Mouse (Mus musculus): ENCODE measurements around the gene Chrm4. TPM values are rescaled to one million over a fixed set of nuclear protein-coding genes. Genes with fewer than 3 reads are reported as not detected.

Chrm4 gene
- polyA plus RNA-seq, 1 experiment from 2014 or later, result 0.34 TPM

GRCm38 (mm10) chr2:91927826-91928533 lies 931 bp downstream of the Chrm4 start:
- H3K4me3 ChIP-seq (ENCODE audit: low read depth, low read length), result peak overlapping the region; percentile 20; the same call in 1 of the 2 replicates
- H3K9ac ChIP-seq (ENCODE audit: low read depth, low read length), result no peak overlapping the region
- peaks cover 19% of the 10 kb centered on the region for H3K27me3 ChIP-seq (replicated peaks; ENCODE audit: control insufficient read depth, insufficient read depth, low read length)
- H3K4me1 ChIP-seq (replicated peaks; ENCODE audit: control insufficient read depth, insufficient read depth, low read length), result peaks cover 49% of the 10 kb centered on the region
- DNase-seq (ENCODE audit: low spot score) (peak; percentile 84), ATAC-seq (replicated peaks; ENCODE audit: low FRiP score) (0 out of 2 replicates have a peak, but pooled peaks have one; percentile 7)
- 33% methylated on average over 34 of the region's 34 CpGs for WGBS
- no peak overlapping the region for H3K27ac ChIP-seq (ENCODE audit: low read depth, low read length)
- H3K9me3 ChIP-seq (ENCODE audit: control insufficient read depth, low read length), result no peaks in the 10 kb centered on the region
- no peaks in the 10 kb centered on the region for H3K36me3 ChIP-seq (ENCODE audit: control insufficient read depth, insufficient read depth, low read length)
- peak overlapping the region; percentile 58 for H3K4me2 ChIP-seq

GRCm38 (mm10) chr2:91928534-91929350 lies 1.7 kb downstream of the Chrm4 start:
- Histone ChIP-seq H3K9ac (ENCODE audit: low read depth, low read length) (no peak overlapping the region), H3K4me1 (replicated peaks; ENCODE audit: control insufficient read depth, insufficient read depth, low read length) (peaks cover 51% of the 10 kb centered on the region), H3K4me2 (no peak overlapping the region; the same call in 1 of the 2 replicates), H3K9me3 (ENCODE audit: control insufficient read depth, low read length) (no peaks in the 10 kb centered on the region), H3K27ac (ENCODE audit: low read depth, low read length) (no peak overlapping the region), H3K27me3 (replicated peaks; ENCODE audit: control insufficient read depth, insufficient read depth, low read length) (peaks cover 12% of the 10 kb centered on the region), H3K36me3 (ENCODE audit: control insufficient read depth, insufficient read depth, low read length) (peaks cover 6% of the 10 kb centered on the region), H3K4me3 (ENCODE audit: low read depth, low read length) (no peak overlapping the region)
- no peak for ATAC-seq (replicated peaks; ENCODE audit: low FRiP score)
- 70% methylated on average over 23 of the region's 23 CpGs for WGBS
- DNase-seq (ENCODE audit: low spot score), result peak; percentile 33

- peaks cover 50% of the 10 kb centered on the region for H3K4me1 ChIP-seq (replicated peaks; ENCODE audit: control insufficient read depth, insufficient read depth, low read length)
- H3K9me3 ChIP-seq (ENCODE audit: control insufficient read depth, low read length), result no peaks in the 10 kb centered on the region
- 60% methylated on average over 3 of the region's 3 CpGs for WGBS
- peaks cover 6% of the 10 kb centered on the region; the same call in 1 of the 2 replicates for H3K27me3 ChIP-seq (replicated peaks; ENCODE audit: control insufficient read depth, insufficient read depth, low read length)
- no peak for ATAC-seq (replicated peaks; ENCODE audit: low FRiP score)
- no peak for DNase-seq (ENCODE audit: low spot score)
- H3K4me2 ChIP-seq, result peak overlapping the region; percentile 79; the same call in 1 of the 2 replicates
- no peak overlapping the region for H3K9ac ChIP-seq (ENCODE audit: low read depth, low read length)
- H3K36me3 ChIP-seq (ENCODE audit: control insufficient read depth, insufficient read depth, low read length), result peaks cover 7% of the 10 kb centered on the region
- H3K27ac ChIP-seq (ENCODE audit: low read depth, low read length), result no peak overlapping the region
- H3K4me3 ChIP-seq (ENCODE audit: low read depth, low read length), result peak overlapping the region; percentile 62; the same call in 1 of the 2 replicates
Observed at GRCm38 (mm10) chr2:91929455-91929854, 2.4 kb downstream of the Chrm4 start.

GRCm38 (mm10) chr2:91929936-91930335 lies 2.9 kb downstream of the Chrm4 start:
- WGBS, result 15% methylated on average over 12 of the region's 12 CpGs
- Histone ChIP-seq H3K9me3 (ENCODE audit: control insufficient read depth, low read length) (no peaks in the 10 kb centered on the region), H3K27me3 (replicated peaks; ENCODE audit: control insufficient read depth, insufficient read depth, low read length) (peaks cover 2% of the 10 kb centered on the region; the same call in 1 of the 2 replicates), H3K9ac (ENCODE audit: low read depth, low read length) (peak overlapping the region; percentile 77; the same call in 1 of the 2 replicates), H3K4me3 (ENCODE audit: low read depth, low read length) (peak overlapping the region; percentile 62), H3K27ac (ENCODE audit: low read depth, low read length) (no peak overlapping the region), H3K36me3 (ENCODE audit: control insufficient read depth, insufficient read depth, low read length) (peaks cover 9% of the 10 kb centered on the region), H3K4me2 (peak overlapping the region; percentile 79), H3K4me1 (replicated peaks; ENCODE audit: control insufficient read depth, insufficient read depth, low read length) (peaks cover 50% of the 10 kb centered on the region)
- DNase-seq (ENCODE audit: low spot score) (no peak), ATAC-seq (replicated peaks; ENCODE audit: low FRiP score) (no peak)

GRCm38 (mm10) chr2:91930761-91931291 lies 3.8 kb downstream of the Chrm4 start:
- no peak for DNase-seq (ENCODE audit: low spot score)
- no peak for ATAC-seq (replicated peaks; ENCODE audit: low FRiP score)
- Histone ChIP-seq H3K4me3 (ENCODE audit: low read depth, low read length) (peak overlapping the region; percentile 62), H3K27me3 (replicated peaks; ENCODE audit: control insufficient read depth, insufficient read depth, low read length) (no peaks in the 10 kb centered on the region), H3K27ac (ENCODE audit: low read depth, low read length) (peak overlapping the region; percentile 87), H3K4me2 (peak overlapping the region; percentile 79), H3K9me3 (ENCODE audit: control insufficient read depth, low read length) (no peaks in the 10 kb centered on the region), H3K36me3 (ENCODE audit: control insufficient read depth, insufficient read depth, low read length) (peaks cover 18% of the 10 kb centered on the region), H3K4me1 (replicated peaks; ENCODE audit: control insufficient read depth, insufficient read depth, low read length) (peaks cover 53% of the 10 kb centered on the region), H3K9ac (ENCODE audit: low read depth, low read length) (peak overlapping the region; percentile 77)
- 25% methylated on average over 23 of the region's 23 CpGs for WGBS

- Histone ChIP-seq H3K4me1 (replicated peaks; ENCODE audit: control insufficient read depth, insufficient read depth, low read length) (peaks cover 53% of the 10 kb centered on the region), H3K27me3 (replicated peaks; ENCODE audit: control insufficient read depth, insufficient read depth, low read length) (no peaks in the 10 kb centered on the region)
Observed at GRCm38 (mm10) chr2:91931328-91932159, 4.5 kb downstream of the Chrm4 start.

GRCm38 (mm10) chr2:91932160-91932711 lies 5.2 kb downstream of the Chrm4 start, which contains the start of gene Mdk:
TSS of gene Mdk (minus strand) at chr2:91932297.
- DNase-seq (ENCODE audit: low spot score) (peak; percentile 76), ATAC-seq (replicated peaks; ENCODE audit: low FRiP score) (peak; percentile 48)
- peaks cover 50% of the 10 kb centered on the region for H3K4me1 ChIP-seq (replicated peaks; ENCODE audit: control insufficient read depth, insufficient read depth, low read length)
- 2% methylated on average over 16 of the region's 16 CpGs for WGBS
- H3K4me2 ChIP-seq, result peak within 1 kb of the TSS; percentile 79
- peak within 1 kb of the TSS; percentile 62 for H3K4me3 ChIP-seq (ENCODE audit: low read depth, low read length)
- peaks cover 29% of the 10 kb centered on the region for H3K36me3 ChIP-seq (ENCODE audit: control insufficient read depth, insufficient read depth, low read length)
- peak within 1 kb of the TSS; percentile 87 for H3K27ac ChIP-seq (ENCODE audit: low read depth, low read length)
- H3K27me3 ChIP-seq (replicated peaks; ENCODE audit: control insufficient read depth, insufficient read depth, low read length), result no peaks in the 10 kb centered on the region
- H3K9me3 ChIP-seq (ENCODE audit: control insufficient read depth, low read length), result no peaks in the 10 kb centered on the region
- peak within 1 kb of the TSS; percentile 77 for H3K9ac ChIP-seq (ENCODE audit: low read depth, low read length)

More at GRCm38 (mm10) chr2:91931328-91932159, 4.5 kb downstream of the Chrm4 start:
- peak overlapping the region; percentile 77 for H3K9ac ChIP-seq (ENCODE audit: low read depth, low read length)
- DNase-seq (ENCODE audit: low spot score) (peak; percentile 81), ATAC-seq (replicated peaks; ENCODE audit: low FRiP score) (peak; percentile 40; the same call in 1 of the 2 replicates)
- peak overlapping the region; percentile 79 for H3K4me2 ChIP-seq
- 7% methylated on average over 48 of the region's 50 CpGs for WGBS
- peak overlapping the region; percentile 87 for H3K27ac ChIP-seq (ENCODE audit: low read depth, low read length)
- peaks cover 23% of the 10 kb centered on the region for H3K36me3 ChIP-seq (ENCODE audit: control insufficient read depth, insufficient read depth, low read length)
- peak overlapping the region; percentile 62 for H3K4me3 ChIP-seq (ENCODE audit: low read depth, low read length)
- H3K9me3 ChIP-seq (ENCODE audit: control insufficient read depth, low read length), result no peaks in the 10 kb centered on the region

All from liver, embryonic 11.5 days (tissue).